In the genomic region with DNA sequence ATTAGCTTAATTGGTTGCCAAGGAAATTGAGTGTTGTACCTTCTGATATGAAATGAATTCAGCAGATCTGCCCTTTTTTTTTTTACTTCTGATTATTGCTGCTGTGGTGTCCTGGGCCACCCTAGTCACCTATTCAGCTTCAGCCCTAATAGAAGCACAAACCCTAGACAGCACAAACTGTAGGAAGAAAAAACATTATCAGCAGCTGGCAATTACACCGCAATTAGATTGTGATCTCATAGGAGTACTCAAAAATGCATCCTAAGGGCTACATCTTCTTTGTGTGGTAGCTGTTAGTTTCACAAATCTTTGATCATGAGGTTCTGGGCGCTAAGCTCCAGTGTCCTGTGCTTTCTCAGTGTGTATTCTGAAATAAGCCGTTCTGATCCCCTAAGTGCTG, we compare ENCODE assay signal across 15 mouse cellular contexts. TPM values are rescaled to one million over a fixed set of nuclear protein-coding genes. Genes with fewer than 3 reads are reported as not detected.
"Had no signal": no experiment of that assay in that cellular context is flagged by ENCODE, and none has a peak within 500 bp of the region (broad histone marks: within the 10 kb centered on the region; RNA-seq: fewer than 3 reads in every experiment).

No protein-coding gene starts in this region.

- H3K9ac ChIP-seq: kidney, embryonic 15.5 days; limb, embryonic 13.5 days; liver, embryonic 14.5 days had no signal

- DNase-seq: kidney, adult 2 months; kidney, postnatal 14 days; left cerebral cortex, postnatal 4 days; lung, adult 18-20 months; thymus, postnatal 14 days had no signal

- H3K4me3 ChIP-seq: kidney, embryonic 15.5 days; limb, embryonic 13.5 days had no signal

- H3K4me2 ChIP-seq: kidney, embryonic 15.5 days; limb, embryonic 13.5 days had no signal

- H3K27ac ChIP-seq: kidney, embryonic 15.5 days; limb, embryonic 13.5 days; liver, embryonic 14.5 days; stomach, postnatal 0 days had no signal

- H3K9me3 ChIP-seq: kidney, embryonic 15.5 days; limb, embryonic 13.5 days had no signal

- H3K27me3 ChIP-seq: kidney, embryonic 15.5 days; limb, embryonic 13.5 days had no signal

- H3K36me3 ChIP-seq: kidney, embryonic 15.5 days; limb, embryonic 13.5 days had no signal

- ATAC-seq: intestine, embryonic 16.5 days had no signal

RNA-seq across cellular contexts. Expression of a gene that starts 37.7 kb away (rescaled TPM):
- total RNA-seq: liver, adult 2 months; megakaryocyte-erythroid progenitor cell, adult 5-6 weeks; monocyte, adult 5-6 weeks; neutrophil, adult 5-6 weeks had no signal
- polyA plus RNA-seq: intestine, embryonic 16.5 days; large intestine, adult 2 months; liver, adult 2 months; liver, embryonic 14.5 days; stomach, postnatal 0 days had no signal
